Mouse (Mus musculus): Measurements from ENCODE around the gene Bglap.
A peak's percentile ranks its signal among the peaks of the same experiment; 100 is the strongest.
"Not testable (repeated sequence)": the region's sequence is repeated elsewhere in the genome, so short reads cannot be mapped to it uniquely, and the experiment has no call there.

The Bglap gene

GRCm38 (mm10) chr3:88384364-88384763, at the start of gene Bglap:
Bglap (minus strand) TSS chr3:88384464.
- no peak for DNase-seq (ENCODE audit: low spot score in 2 of 2)

GRCm38 (mm10) chr3:88428639-88429038, 44.4 kb upstream of the Bglap start:
- not testable (repeated sequence) for DNase-seq (ENCODE audit: low spot score in 2 of 2)

- DNase-seq (ENCODE audit: low spot score in 2 of 2): no peak
Measured at GRCm38 (mm10) chr3:88427342-88427905, 43.2 kb upstream of the Bglap start.

GRCm38 (mm10) chr3:88425708-88426420, 41.6 kb upstream of the Bglap start:
- no peak for DNase-seq (ENCODE audit: low spot score in 2 of 2)

- DNase-seq (ENCODE audit: low spot score in 2 of 2): no peak
Measured at GRCm38 (mm10) chr3:88425330-88425689, 41.0 kb upstream of the Bglap start.

- DNase-seq (ENCODE audit: low spot score in 2 of 2): peak; percentile 89 to 95
Measured at GRCm38 (mm10) chr3:88424605-88425329, 40.5 kb upstream of the Bglap start, which contains the start of gene Slc25a44. Slc25a44 (minus strand) TSS chr3:88425139.

- peak in 1 of 2 experiments; percentile 44 for DNase-seq (ENCODE audit: low spot score in 2 of 2)
Measured at GRCm38 (mm10) chr3:88422020-88422720, 37.9 kb upstream of the Bglap start.

GRCm38 (mm10) chr3:88420771-88421170, 36.5 kb upstream of the Bglap start:
- DNase-seq (ENCODE audit: low spot score in 2 of 2): no peak

GRCm38 (mm10) chr3:88418016-88418415, 33.8 kb upstream of the Bglap start:
- DNase-seq (ENCODE audit: low spot score in 2 of 2): no peak

GRCm38 (mm10) chr3:88415668-88416067, 31.4 kb upstream of the Bglap start:
- DNase-seq (ENCODE audit: low spot score in 2 of 2): no peak

GRCm38 (mm10) chr3:88412636-88413035, 28.4 kb upstream of the Bglap start:
- DNase-seq (ENCODE audit: low spot score in 2 of 2): no peak

GRCm38 (mm10) chr3:88411681-88412080, 27.4 kb upstream of the Bglap start:
- DNase-seq (ENCODE audit: low spot score in 2 of 2): no peak

GRCm38 (mm10) chr3:88410645-88411031, 26.4 kb upstream of the Bglap start:
- DNase-seq (ENCODE audit: low spot score in 2 of 2): no peak

GRCm38 (mm10) chr3:88409741-88410644, 25.7 kb upstream of the Bglap start, which contains the start of gene Pmf1:
Pmf1 (minus strand) TSS chr3:88410331.
- DNase-seq (ENCODE audit: low spot score in 2 of 2): peak; percentile 85 to 86

GRCm38 (mm10) chr3:88408953-88409352, 24.7 kb upstream of the Bglap start:
- no peak for DNase-seq (ENCODE audit: low spot score in 2 of 2)

- no peak for DNase-seq (ENCODE audit: low spot score in 2 of 2)
Measured at GRCm38 (mm10) chr3:88407529-88407928, 23.3 kb upstream of the Bglap start.

GRCm38 (mm10) chr3:88407090-88407489, 22.8 kb upstream of the Bglap start:
- peak; percentile 41 to 54 for DNase-seq (ENCODE audit: low spot score in 2 of 2)

- no peak for DNase-seq (ENCODE audit: low spot score in 2 of 2)
Measured at GRCm38 (mm10) chr3:88403522-88404230, 19.4 kb upstream of the Bglap start.

GRCm38 (mm10) chr3:88398666-88399065, 14.4 kb upstream of the Bglap start:
- DNase-seq (ENCODE audit: low spot score in 2 of 2): no peak

GRCm38 (mm10) chr3:88395742-88396141, 11.5 kb upstream of the Bglap start:
- DNase-seq (ENCODE audit: low spot score in 2 of 2): no peak
